Mouse (Mus musculus): ENCODE results near the gene Coa7.

DNA sequence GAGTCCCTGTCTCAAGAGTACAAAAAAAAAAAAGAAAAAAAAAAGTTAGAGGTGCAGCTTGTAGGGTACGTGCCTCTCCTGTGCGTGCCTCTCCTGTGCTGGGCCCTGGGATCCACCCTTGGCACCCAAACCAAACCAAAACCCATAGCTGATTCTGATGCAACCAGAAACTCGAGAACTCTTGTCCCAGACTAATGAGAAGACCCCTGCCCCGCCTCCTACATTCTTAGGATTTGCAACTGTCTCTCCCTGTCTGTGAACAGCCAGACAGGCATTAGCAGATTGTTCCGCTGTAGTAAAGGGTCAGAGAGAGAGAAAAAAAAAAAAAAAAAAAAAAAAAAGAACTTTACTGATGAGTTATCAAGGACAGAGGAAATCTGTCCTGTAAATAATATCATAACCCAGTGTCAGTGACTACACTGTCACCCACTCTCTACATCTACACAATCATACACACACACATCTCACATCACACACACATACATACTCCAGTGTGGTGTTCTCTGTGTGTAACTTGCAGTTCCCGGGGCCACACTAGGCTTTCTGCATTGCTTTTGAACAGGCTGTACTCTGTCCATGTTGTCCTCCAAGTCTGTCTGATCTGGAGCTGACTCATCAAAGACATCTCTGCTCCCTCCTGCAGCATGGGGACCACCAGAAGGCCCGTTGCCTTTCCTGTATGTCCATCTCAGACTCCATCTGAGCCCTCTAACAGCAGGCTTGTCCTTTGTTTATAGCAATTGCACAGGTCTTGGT is 35.6 kb downstream of the Coa7 start:
- TF ChIP-seq CTCF (IDR thresholded peaks at IDR 0.05; ENCODE audit: borderline replicate concordance, insufficient read depth, low read length) (no peak), POLR2A (IDR thresholded peaks at IDR 0.05; ENCODE audit: low read depth, low read length) (no peak)

All from embryonic fibroblast, embryonic 13.5 days (primary cell).